Mouse (Mus musculus) hindbrain, embryonic 15.5 days (tissue): ENCODE data around the gene Aplf. TPM values are rescaled to one million over a fixed set of nuclear protein-coding genes. Genes with fewer than 3 reads are reported as not detected.
"Not testable (repeated sequence)": the region's sequence is repeated elsewhere in the genome, so short reads cannot be mapped to it uniquely, and the experiment has no call there.

Experiments used
- ATAC-seq: fragments of 200-750 bp; cut with Nextera tagmentation; 2 replicates; pipeline ENCODE4 v1.8.0; 2017; ENCODE audit warnings: low read depth, moderate number of reproducible peaks, moderate TSS enrichment; ENCODE audit not compliant: low FRiP score
- H3K27ac ChIP-seq: fragments of 300-500 bp; sonication (generic); replicated peaks from 2 replicates; pipeline ENCODE4 v1.5.1; 2015; ENCODE audit warnings: mild to moderate bottlenecking, inconsistent platforms
- H3K27me3 ChIP-seq: fragments of 300-500 bp; sonication (generic); 2 replicates; pipeline ENCODE4 v1.6.1; 2015; ENCODE audit warnings: control low read depth, inconsistent platforms
- H3K36me3 ChIP-seq: fragments of 300-500 bp; sonication (generic); 2 replicates; pipeline ENCODE4 v1.6.1; 2015; ENCODE audit warnings: control low read depth, inconsistent platforms
- H3K4me1 ChIP-seq: fragments of 300-500 bp; sonication (generic); replicated peaks from 2 replicates; pipeline ENCODE4 v1.6.1; 2015; ENCODE audit warnings: control low read depth, inconsistent platforms
- H3K4me2 ChIP-seq: fragments of 300-500 bp; sonication (generic); 2 replicates; pipeline ENCODE4 v1.6.1; 2015; ENCODE audit warnings: moderate library complexity, mild to moderate bottlenecking, inconsistent platforms
- H3K4me3 ChIP-seq: fragments of 300-500 bp; sonication (generic); 2 replicates; pipeline ENCODE4 v1.5.1; 2015; ENCODE audit warnings: mild to moderate bottlenecking, inconsistent platforms
- H3K9ac ChIP-seq: fragments of 300-500 bp; sonication (generic); 2 replicates; pipeline ENCODE4 v1.6.1; 2015; ENCODE audit warnings: inconsistent platforms
- H3K9me3 ChIP-seq: fragments of 300-500 bp; sonication (generic); 2 replicates; pipeline ENCODE4 v1.6.1; 2016; ENCODE audit warnings: control low read depth, inconsistent platforms
- WGBS: fragments of 180-500 bp; shearing (Covaris S2); methylation state at CpG from one replicate; pipeline ENCODE4 v1.1.7; 2015; 5-methylcytosine and 5-hydroxymethylcytosine counted together
- polyA plus RNA-seq: library from polyadenylated mRNA; unstranded; fragments of >200 nt; fragmentation: Nextera tagmentation; extraction: Ambion mirVana; gene quantifications from 2 replicates; pipeline ENCODE4 v1.2.1, GENCODE M21; 2015

Aplf gene
- polyA plus RNA-seq, 1 experiment from 2014 or later: 8.6 TPM

DNA sequence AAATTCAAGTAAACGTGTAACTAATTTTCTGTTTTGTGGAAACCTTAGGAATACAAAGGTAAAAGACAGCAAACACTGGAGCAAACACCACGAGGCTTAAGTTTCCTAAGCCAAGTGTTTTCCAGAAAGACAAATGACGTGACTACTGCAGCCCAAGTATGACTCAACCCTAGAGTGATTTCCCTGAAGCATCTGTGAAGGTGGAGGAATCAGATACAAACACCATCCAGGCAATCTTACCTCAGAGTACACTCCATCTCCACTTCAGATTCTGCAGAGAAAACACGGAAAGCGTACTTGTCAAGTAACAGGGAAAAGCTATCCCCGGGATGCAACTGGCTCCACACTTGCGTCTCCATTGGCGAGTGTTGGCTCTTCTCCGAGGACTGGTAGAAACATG lies 8.5 kb downstream of the Aplf start:
- no peaks in the 10 kb centered on the region for H3K4me1 ChIP-seq
- ATAC-seq: no peak
- H3K27me3 ChIP-seq: no peaks in the 10 kb centered on the region
- 93% methylated on average over 9 of the region's 9 CpGs for WGBS
- no peaks in the 10 kb centered on the region for H3K36me3 ChIP-seq
- no peak overlapping the region for H3K9ac ChIP-seq
- no peak overlapping the region for H3K27ac ChIP-seq
- H3K9me3 ChIP-seq: no peaks in the 10 kb centered on the region
- H3K4me3 ChIP-seq: no peak overlapping the region
- no peak overlapping the region for H3K4me2 ChIP-seq

DNA sequence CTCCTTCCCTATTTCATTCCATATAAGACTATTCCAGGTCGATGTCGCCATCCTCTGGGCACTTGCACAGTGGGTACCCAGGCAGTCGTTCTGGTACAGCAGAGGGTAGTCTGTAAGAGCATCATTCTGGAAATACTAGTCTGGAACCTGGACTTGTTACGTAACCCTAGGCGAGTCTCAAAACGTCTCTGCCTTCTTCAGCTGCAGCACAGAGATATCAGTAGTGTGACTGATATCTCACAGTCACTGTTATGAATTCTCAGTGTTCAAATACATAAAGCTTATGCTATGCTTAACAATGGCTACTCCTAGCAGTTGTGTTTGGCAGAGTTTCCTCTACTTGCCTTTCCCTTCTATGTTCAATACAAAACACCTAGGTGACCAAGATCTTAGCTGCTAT lies 9.8 kb downstream of the Aplf start:
- H3K9me3 ChIP-seq: no peaks in the 10 kb centered on the region
- no peaks in the 10 kb centered on the region for H3K27me3 ChIP-seq
- no peak overlapping the region for H3K4me3 ChIP-seq
- H3K36me3 ChIP-seq: 0 out of 2 replicates have a peak, but pooled peaks cover 3% of the 10 kb centered on the region
- H3K4me2 ChIP-seq: no peak overlapping the region
- ATAC-seq: no peak
- H3K27ac ChIP-seq: no peak overlapping the region
- no peak overlapping the region for H3K9ac ChIP-seq
- 75% methylated on average over 6 of the region's 6 CpGs for WGBS
- no peaks in the 10 kb centered on the region for H3K4me1 ChIP-seq

GRCm38 (mm10) chr6:87661707-87662106 lies 10.3 kb downstream of the Aplf start:
- no peak overlapping the region for H3K27ac ChIP-seq
- 92% methylated on average over 2 of the region's 2 CpGs for WGBS
- H3K4me3 ChIP-seq: no peak overlapping the region
- ATAC-seq: no peak
- H3K9me3 ChIP-seq: no peaks in the 10 kb centered on the region
- no peaks in the 10 kb centered on the region for H3K4me1 ChIP-seq
- H3K27me3 ChIP-seq: no peaks in the 10 kb centered on the region
- H3K36me3 ChIP-seq: 0 out of 2 replicates have a peak, but pooled peaks cover 3% of the 10 kb centered on the region
- no peak overlapping the region for H3K9ac ChIP-seq
- H3K4me2 ChIP-seq: no peak overlapping the region

DNA sequence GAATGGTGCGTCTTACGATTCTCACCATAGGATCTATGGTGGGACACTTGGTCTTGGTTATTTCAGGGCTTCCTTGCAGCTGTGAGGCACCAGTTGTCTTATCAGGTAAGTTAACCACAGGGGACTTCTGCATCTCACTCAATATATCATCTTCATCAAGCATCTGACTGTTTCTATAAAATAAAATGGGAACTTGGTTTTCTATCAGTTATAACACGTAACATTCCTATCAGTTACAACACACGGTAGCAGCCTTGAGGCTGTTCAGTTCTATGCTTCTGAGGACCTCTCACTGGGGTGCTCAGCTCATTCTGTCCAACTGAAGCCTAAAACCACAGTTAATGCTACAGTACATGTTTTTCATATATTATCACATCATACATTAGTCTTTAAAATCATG lies 13.2 kb downstream of the Aplf start:
- 98% methylated on average over 4 of the region's 4 CpGs for WGBS
- Histone ChIP-seq H3K9ac (no peak overlapping the region), H3K4me1 (no peaks in the 10 kb centered on the region), H3K27me3 (no peaks in the 10 kb centered on the region), H3K4me2 (no peak overlapping the region), H3K27ac (no peak overlapping the region), H3K36me3 (0 out of 2 replicates have a peak, but pooled peaks cover 3% of the 10 kb centered on the region), H3K4me3 (no peak overlapping the region), H3K9me3 (no peaks in the 10 kb centered on the region)
- ATAC-seq: no peak

DNA sequence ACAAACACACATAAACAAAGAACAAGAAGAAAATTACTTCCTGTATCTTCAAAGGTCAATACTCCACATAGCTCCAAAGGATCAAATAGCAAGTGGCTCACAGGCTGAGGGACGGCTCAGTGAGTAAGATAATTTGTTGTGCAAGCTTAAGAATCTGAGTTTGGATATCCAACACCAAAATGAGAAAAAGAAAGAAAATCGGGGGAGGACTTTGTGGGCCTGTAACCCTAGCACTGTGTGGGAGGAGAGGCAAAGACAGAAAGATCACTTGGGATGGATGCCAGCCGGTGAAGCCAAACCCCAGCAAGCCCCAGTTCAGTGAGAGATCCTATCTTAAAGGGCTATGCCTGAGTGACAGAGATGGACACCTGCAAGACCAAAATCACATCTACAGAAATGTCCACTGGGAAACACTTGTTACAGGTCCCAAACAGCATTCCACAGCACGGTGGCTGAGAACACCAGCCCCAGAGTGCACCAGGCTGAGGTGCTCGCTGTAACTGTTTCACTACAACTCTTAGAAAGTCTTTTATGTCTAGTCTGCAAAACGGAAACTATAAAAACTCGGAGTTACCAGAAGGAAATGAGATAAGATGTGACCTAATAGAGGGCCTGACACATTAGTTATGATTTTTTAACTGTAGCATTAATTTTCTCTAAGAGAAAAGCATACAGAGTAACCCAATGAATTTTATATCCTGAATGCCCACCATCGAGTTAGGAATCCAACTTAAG lies 17.9 kb downstream of the Aplf start:
- Histone ChIP-seq H3K9ac (no peak overlapping the region), H3K4me2 (no peak overlapping the region), H3K4me3 (no peak overlapping the region), H3K27ac (no peak overlapping the region), H3K9me3 (no peaks in the 10 kb centered on the region), H3K36me3 (peaks cover 8% of the 10 kb centered on the region; the same call in 1 of the 2 replicates), H3K27me3 (no peaks in the 10 kb centered on the region), H3K4me1 (no peaks in the 10 kb centered on the region)
- ATAC-seq: no peak
- 82% methylated on average over 8 of the region's 8 CpGs for WGBS

GRCm38 (mm10) chr6:87653478-87653877 lies 18.5 kb downstream of the Aplf start:
- H3K27me3 ChIP-seq: no peaks in the 10 kb centered on the region
- no peak overlapping the region for H3K9ac ChIP-seq
- H3K4me3 ChIP-seq: no peak overlapping the region
- no peaks in the 10 kb centered on the region for H3K4me1 ChIP-seq
- H3K36me3 ChIP-seq: peaks cover 8% of the 10 kb centered on the region; the same call in 1 of the 2 replicates
- 81% methylated on average over 3 of the region's 3 CpGs for WGBS
- H3K4me2 ChIP-seq: no peak overlapping the region
- no peaks in the 10 kb centered on the region for H3K9me3 ChIP-seq
- no peak overlapping the region for H3K27ac ChIP-seq
- no peak for ATAC-seq

GRCm38 (mm10) chr6:87652670-87653069 lies 19.3 kb downstream of the Aplf start:
- Histone ChIP-seq H3K4me1 (no peaks in the 10 kb centered on the region), H3K9ac (no peak overlapping the region), H3K4me2 (no peak overlapping the region), H3K27ac (no peak overlapping the region), H3K4me3 (no peak overlapping the region), H3K36me3 (peaks cover 6% of the 10 kb centered on the region; the same call in 1 of the 2 replicates), H3K9me3 (no peaks in the 10 kb centered on the region), H3K27me3 (no peaks in the 10 kb centered on the region)
- no peak for ATAC-seq
- WGBS: 87% methylated on average over 9 of the region's 9 CpGs

- ATAC-seq: no peak
- 93% methylated on average over 5 of the region's 5 CpGs for WGBS
Observed at GRCm38 (mm10) chr6:87651787-87652186, 20.2 kb downstream of the Aplf start.

GRCm38 (mm10) chr6:87638134-87638660 lies 33.8 kb downstream of the Aplf start:
- Histone ChIP-seq H3K27me3 (no peaks in the 10 kb centered on the region), H3K9ac (no peak overlapping the region), H3K27ac (no peak overlapping the region), H3K36me3 (peaks cover 5% of the 10 kb centered on the region; the same call in 1 of the 2 replicates), H3K9me3 (no peaks in the 10 kb centered on the region), H3K4me1 (no peaks in the 10 kb centered on the region), H3K4me2 (no peak overlapping the region), H3K4me3 (no peak overlapping the region)
- no peak for ATAC-seq
- 74% methylated on average over 11 of the region's 11 CpGs for WGBS

More at GRCm38 (mm10) chr6:87651787-87652186, 20.2 kb downstream of the Aplf start:
- no peak overlapping the region for H3K4me3 ChIP-seq
- H3K27ac ChIP-seq: no peak overlapping the region
- H3K9me3 ChIP-seq: no peaks in the 10 kb centered on the region
- no peaks in the 10 kb centered on the region for H3K4me1 ChIP-seq
- H3K4me2 ChIP-seq: no peak overlapping the region
- H3K36me3 ChIP-seq: peaks cover 5% of the 10 kb centered on the region; the same call in 1 of the 2 replicates
- no peaks in the 10 kb centered on the region for H3K27me3 ChIP-seq
- H3K9ac ChIP-seq: no peak overlapping the region

DNA sequence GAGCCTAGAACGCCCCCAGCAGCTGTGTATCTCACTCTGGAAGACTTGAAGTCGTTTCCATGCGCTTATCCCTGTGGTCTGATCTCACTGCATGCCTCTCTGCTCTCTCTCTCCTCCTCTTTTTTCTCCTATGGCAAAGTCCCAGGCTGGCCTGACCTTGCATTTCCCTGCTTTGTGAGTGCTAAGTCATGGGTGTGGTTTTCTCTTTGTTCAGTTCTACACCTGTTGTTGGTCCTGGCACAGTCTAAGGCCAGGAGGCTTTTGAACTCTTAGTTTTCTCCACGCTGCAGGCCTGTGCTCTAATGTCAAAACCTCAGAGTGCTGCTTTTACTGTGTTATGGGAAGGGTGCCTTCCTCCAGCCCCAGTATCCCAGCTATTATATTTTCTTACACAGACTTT lies 39.8 kb downstream of the Aplf start:
- H3K4me1 ChIP-seq: no peaks in the 10 kb centered on the region
- H3K9me3 ChIP-seq: no peaks in the 10 kb centered on the region
- ATAC-seq: no peak
- WGBS: 78% methylated on average over 4 of the region's 4 CpGs
- no peaks in the 10 kb centered on the region for H3K36me3 ChIP-seq
- H3K9ac ChIP-seq: no peak overlapping the region
- no peak overlapping the region for H3K4me2 ChIP-seq
- no peak overlapping the region for H3K27ac ChIP-seq
- H3K27me3 ChIP-seq: no peaks in the 10 kb centered on the region
- no peak overlapping the region for H3K4me3 ChIP-seq

GRCm38 (mm10) chr6:87628936-87629335 lies 43.1 kb downstream of the Aplf start:
- not testable (repeated sequence) for H3K4me1 ChIP-seq, H3K27me3 ChIP-seq, H3K9me3 ChIP-seq, H3K36me3 ChIP-seq, ATAC-seq, H3K9ac ChIP-seq, H3K4me2 ChIP-seq, H3K27ac ChIP-seq, H3K4me3 ChIP-seq
- WGBS: 70% methylated on average over 15 of the region's 15 CpGs

- WGBS: 83% methylated on average over 3 of the region's 3 CpGs
- H3K36me3 ChIP-seq: no peaks in the 10 kb centered on the region
- no peak overlapping the region for H3K9ac ChIP-seq
- ATAC-seq: no peak
- H3K4me1 ChIP-seq: peaks cover 4% of the 10 kb centered on the region; the same call in 1 of the 2 replicates
- H3K4me3 ChIP-seq: no peak overlapping the region
- H3K27ac ChIP-seq: no peak overlapping the region
- H3K9me3 ChIP-seq: no peaks in the 10 kb centered on the region
- H3K4me2 ChIP-seq: no peak overlapping the region
- H3K27me3 ChIP-seq: no peaks in the 10 kb centered on the region
Observed at GRCm38 (mm10) chr6:87623151-87623550, 48.8 kb downstream of the Aplf start.
